ENCODE assay signal across 9 mouse cellular contexts in the genomic region with DNA sequence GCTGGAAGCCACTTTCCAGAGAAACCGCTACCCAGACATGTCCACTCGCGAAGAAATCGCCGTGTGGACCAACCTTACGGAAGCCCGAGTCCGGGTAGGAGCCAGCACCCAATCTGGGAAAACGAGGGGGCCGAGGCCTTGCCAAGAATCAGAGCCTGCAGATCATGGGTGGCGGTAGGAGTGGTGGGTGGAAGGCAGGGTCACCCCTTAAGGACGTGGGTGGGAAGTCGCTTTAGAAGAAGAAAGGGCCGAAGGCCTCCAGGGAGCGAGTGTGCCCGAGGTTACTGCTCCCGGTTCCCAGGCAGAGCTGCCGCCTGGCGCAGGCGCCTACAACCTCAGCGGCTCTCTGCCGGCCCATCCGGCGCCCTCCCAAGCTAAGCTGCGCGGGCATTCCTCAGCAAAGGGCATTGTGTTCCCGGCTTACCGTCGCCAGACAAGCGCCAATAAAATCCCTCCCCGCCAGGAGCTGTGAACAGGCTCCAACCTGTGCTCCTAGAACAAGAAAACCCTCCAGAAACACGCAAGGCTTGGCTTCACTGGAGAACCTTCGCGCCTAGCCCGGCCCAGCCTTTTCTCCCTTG. TPM values are rescaled to one million over a fixed set of nuclear protein-coding genes. Genes with fewer than 3 reads are reported as not detected.
DNase-seq lines count a peak whose midpoint lies in the region; ATAC-seq and TF ChIP-seq lines count a peak whose summit lies in the region.
"Had no signal": no experiment of that assay in that cellular context is flagged by ENCODE, and none has a peak within 500 bp of the region (broad histone marks: within the 10 kb centered on the region; RNA-seq: fewer than 3 reads in every experiment).

No protein-coding gene starts in this region.

- DNase-seq in gastrocnemius, postnatal 10 days = peak; percentile 33
- no peak for DNase-seq in gastrocnemius, postnatal 4 days (ENCODE audit: low spot score in 2 of 2)
- DNase-seq in adrenal gland, postnatal 36 days = peak; percentile 25 to 30
- DNase-seq in heart, postnatal 10 days = peak; percentile 60
- no peak for DNase-seq in liver, postnatal 0 days
- no peak for DNase-seq in ovary, postnatal 10 days (ENCODE audit: low spot score)
- DNase-seq in cerebellum, postnatal 25 days = no peak
- DNase-seq in spleen, postnatal 4 days (ENCODE audit: low spot score in 2 of 2) = no peak

- 3% methylated on average over 35 of the region's 35 CpGs for WGBS in liver, postnatal 0 days (ENCODE audit: insufficient replicate concordance)

- TF ChIP-seq CTCF in liver, postnatal 0 days (IDR thresholded peaks at IDR 0.05; ENCODE audit: low read depth) = no peak

- H3K27ac ChIP-seq in liver, postnatal 0 days (ENCODE audit: low read depth) = no peak overlapping the region

- H3K4me3 ChIP-seq in liver, postnatal 0 days (ENCODE audit: low read depth, low read length) = peak overlapping the region; percentile 57; the same call in 1 of the 2 replicates

- peak overlapping the region; percentile 29; the same call in 1 of the 2 replicates for H3K4me2 ChIP-seq in liver, postnatal 0 days (ENCODE audit: low read depth, low read length)

- H3K9me3 ChIP-seq in liver, postnatal 0 days (ENCODE audit: low read length) = no peaks in the 10 kb centered on the region

- H3K27me3 ChIP-seq in liver, postnatal 0 days (ENCODE audit: insufficient read depth, low read length) = peaks cover 97% of the 10 kb centered on the region

- no peaks in the 10 kb centered on the region for H3K36me3 ChIP-seq in liver, postnatal 0 days (replicated peaks; ENCODE audit: insufficient read depth, low read length)

- TF ChIP-seq EP300 in liver, postnatal 0 days (IDR thresholded peaks at IDR 0.05; ENCODE audit: low read depth) = no peak

- ATAC-seq in liver, postnatal 0 days = no peak

- no peak overlapping the region for H3K9ac ChIP-seq in liver, postnatal 0 days (replicated peaks)

- H3K4me1 ChIP-seq in liver, postnatal 0 days (ENCODE audit: insufficient read depth) = peaks cover 9% of the 10 kb centered on the region; the same call in 1 of the 2 replicates

- intact Hi-C loops in heart, postnatal 10 days (cut with DNase I) = loop anchor here (2.0 to 5.0 kb wide), 2 partner anchors 15 to 1584 kb away; a partner anchor contains a TSS

RNA-seq across cellular contexts. Expression of a gene that starts 16.2 kb away (rescaled TPM):
- total RNA-seq in gastrocnemius, postnatal 10 days (2021) = 1 to 10 TPM; 8.8 to 9.2 TPM
- total RNA-seq in gastrocnemius, postnatal 4 days (2021) = 10 to 100 TPM; 19.0 to 19.6 TPM
- total RNA-seq in adrenal gland, postnatal 36 days (2021) = not detected
- total RNA-seq in heart, postnatal 10 days (2021) = 1 to 10 TPM; 1.4 to 1.6 TPM
- 0.20 and 0.33 TPM in 2 replicates for polyA plus RNA-seq in liver, postnatal 0 days (2015; fragmentation: Nextera tagmentation; extraction: Ambion mirVana)
- total RNA-seq: neutrophil, adult 5-6 weeks had no signal

Comparison
In these comparisons a context has a peak if more than half of its experiments do, and no peak if none do; other contexts are left out.
1. DNase-seq: peak in gastrocnemius, postnatal 10 days (single experiment), adrenal gland, postnatal 36 days (2 of 2) and heart, postnatal 10 days (2 of 2); none in gastrocnemius, postnatal 4 days (0 of 2), liver, postnatal 0 days (single experiment), ovary, postnatal 10 days (single experiment), cerebellum, postnatal 25 days (0 of 2) and spleen, postnatal 4 days (0 of 2).